Mouse (Mus musculus) embryonic facial prominence, embryonic 13.5 days (tissue): Measurements from ENCODE around the gene Iscu. TPM values are rescaled to one million over a fixed set of nuclear protein-coding genes. Genes with fewer than 3 reads are reported as not detected.
"Not testable (repeated sequence)": the region's sequence is repeated elsewhere in the genome, so short reads cannot be mapped to it uniquely, and the experiment has no call there.

Source experiments
- ATAC-seq: fragments of 200-750 bp; cut with Nextera tagmentation; 2 replicates; pipeline ENCODE4 v1.8.0; 2017; ENCODE audit warnings: low read depth; ENCODE audit not compliant: insufficient number of reproducible peaks, insufficient read depth, low FRiP score, low TSS enrichment
- H3K27ac ChIP-seq: fragments of 300-500 bp; sonication (generic); 2 replicates; pipeline ENCODE4 v1.5.1; 2015; ENCODE audit warnings: moderate library complexity, mild to moderate bottlenecking, inconsistent platforms
- H3K27me3 ChIP-seq: fragments of 300-500 bp; sonication (generic); 2 replicates; pipeline ENCODE4 v1.6.1; 2015; ENCODE audit warnings: mild to moderate bottlenecking, inconsistent platforms
- H3K36me3 ChIP-seq: fragments of 300-500 bp; sonication (generic); 2 replicates; pipeline ENCODE4 v1.6.1; 2015; ENCODE audit warnings: mild to moderate bottlenecking, inconsistent platforms
- H3K4me1 ChIP-seq: fragments of 300-500 bp; sonication (generic); 2 replicates; pipeline ENCODE4 v1.6.1; 2015; ENCODE audit warnings: inconsistent platforms
- H3K4me2 ChIP-seq: fragments of 300-500 bp; sonication (generic); 2 replicates; pipeline ENCODE4 v1.6.1; 2015; ENCODE audit warnings: moderate library complexity, mild to moderate bottlenecking, inconsistent platforms
- H3K4me3 ChIP-seq: fragments of 300-500 bp; sonication (generic); 2 replicates; pipeline ENCODE4 v1.5.1; 2015; ENCODE audit warnings: mild to moderate bottlenecking, inconsistent platforms
- H3K9ac ChIP-seq: fragments of 300-500 bp; sonication (generic); 2 replicates; pipeline ENCODE4 v1.6.1; 2015; ENCODE audit warnings: mild to moderate bottlenecking, inconsistent platforms
- H3K9me3 ChIP-seq: fragments of 300-500 bp; sonication (generic); 2 replicates; pipeline ENCODE4 v1.6.1; 2016; ENCODE audit warnings: inconsistent platforms
- WGBS: fragments of 180-500 bp; shearing (Covaris S2); methylation state at CpG from one replicate; pipeline ENCODE4 v1.1.7; 2015; ENCODE audit warnings: mixed read lengths; 5-methylcytosine and 5-hydroxymethylcytosine counted together
- polyA plus RNA-seq: library from polyadenylated mRNA; unstranded; fragments of >200 nt; fragmentation: Nextera tagmentation; extraction: Ambion mirVana; gene quantifications from 2 replicates; pipeline ENCODE4 v1.2.1, GENCODE M21; 2015

The Iscu gene
- polyA plus RNA-seq, 1 experiment from 2014 or later: 101 TPM

- Histone ChIP-seq H3K27ac (peak overlapping the region; percentile 53), H3K9ac (0 out of 2 replicates have a peak overlapping the region, but pooled peaks have one; percentile 28), H3K4me2 (peak overlapping the region; percentile 12; the same call in 1 of the 2 replicates), H3K4me1 (peaks cover 44% of the 10 kb centered on the region), H3K36me3 (no peaks in the 10 kb centered on the region), H3K27me3 (no peaks in the 10 kb centered on the region), H3K9me3 (peaks cover 8% of the 10 kb centered on the region), H3K4me3 (no peak overlapping the region)
- ATAC-seq: no peak
- WGBS: 17% methylated on average over 9 of the region's 9 CpGs
Observed at GRCm38 (mm10) chr5:113807712-113808111, 35.2 kb downstream of the Iscu start.

GRCm38 (mm10) chr5:113808177-113808576, 35.6 kb downstream of the Iscu start:
- Histone ChIP-seq H3K9ac (0 out of 2 replicates have a peak overlapping the region, but pooled peaks have one; percentile 28), H3K4me2 (peak overlapping the region; percentile 12)
- WGBS: 14% methylated on average over 2 of the region's 2 CpGs

GRCm38 (mm10) chr5:113810111-113810510, 37.6 kb downstream of the Iscu start:
- H3K9me3 ChIP-seq: peaks cover 8% of the 10 kb centered on the region
- H3K4me1 ChIP-seq: peaks cover 27% of the 10 kb centered on the region
- no peaks in the 10 kb centered on the region for H3K36me3 ChIP-seq
- H3K27me3 ChIP-seq: peaks cover 4% of the 10 kb centered on the region; the same call in 1 of the 2 replicates
- ATAC-seq: no peak
- no peak overlapping the region for H3K27ac ChIP-seq
- no peak overlapping the region for H3K4me3 ChIP-seq
- H3K9ac ChIP-seq: no peak overlapping the region
- H3K4me2 ChIP-seq: no peak overlapping the region
- WGBS: 89% methylated on average over 4 of the region's 4 CpGs

More at GRCm38 (mm10) chr5:113808177-113808576, 35.6 kb downstream of the Iscu start:
- H3K9me3 ChIP-seq: peaks cover 8% of the 10 kb centered on the region
- no peaks in the 10 kb centered on the region for H3K27me3 ChIP-seq
- peak; percentile 17; the same call in 1 of the 2 replicates for ATAC-seq
- H3K4me3 ChIP-seq: no peak overlapping the region
- H3K36me3 ChIP-seq: no peaks in the 10 kb centered on the region
- H3K27ac ChIP-seq: peak overlapping the region; percentile 53
- peaks cover 44% of the 10 kb centered on the region for H3K4me1 ChIP-seq

- not testable (repeated sequence) for H3K27me3 ChIP-seq
Observed at GRCm38 (mm10) chr5:113811824-113812420, 39.4 kb downstream of the Iscu start.

GRCm38 (mm10) chr5:113812638-113813037, 40.1 kb downstream of the Iscu start:
- Histone ChIP-seq H3K27ac (no peak overlapping the region), H3K4me3 (no peak overlapping the region), H3K36me3 (no peaks in the 10 kb centered on the region), H3K4me2 (no peak overlapping the region), H3K4me1 (peaks cover 23% of the 10 kb centered on the region), H3K27me3 (peaks cover 4% of the 10 kb centered on the region; the same call in 1 of the 2 replicates), H3K9me3 (peaks cover 8% of the 10 kb centered on the region), H3K9ac (no peak overlapping the region)
- ATAC-seq: no peak
- 88% methylated on average over 2 of the region's 2 CpGs for WGBS

More at GRCm38 (mm10) chr5:113811824-113812420, 39.4 kb downstream of the Iscu start:
- H3K4me1 ChIP-seq: peaks cover 29% of the 10 kb centered on the region
- H3K36me3 ChIP-seq, H3K4me3 ChIP-seq, H3K4me2 ChIP-seq, H3K9ac ChIP-seq, ATAC-seq, H3K9me3 ChIP-seq, H3K27ac ChIP-seq: not testable (repeated sequence)
- 20% methylated on average over 11 of the region's 12 CpGs for WGBS

GRCm38 (mm10) chr5:113813608-113814007, 41.1 kb downstream of the Iscu start:
- 22% methylated on average over 9 of the region's 9 CpGs for WGBS
- H3K36me3 ChIP-seq: no peaks in the 10 kb centered on the region
- ATAC-seq: no peak
- H3K4me2 ChIP-seq: no peak overlapping the region
- H3K9me3 ChIP-seq: peaks cover 8% of the 10 kb centered on the region
- H3K9ac ChIP-seq: no peak overlapping the region
- H3K4me3 ChIP-seq: no peak overlapping the region
- H3K4me1 ChIP-seq: peaks cover 14% of the 10 kb centered on the region
- H3K27ac ChIP-seq: no peak overlapping the region
- H3K27me3 ChIP-seq: peaks cover 4% of the 10 kb centered on the region; the same call in 1 of the 2 replicates

GRCm38 (mm10) chr5:113814111-113815040, 41.8 kb downstream of the Iscu start:
- Histone ChIP-seq H3K36me3 (no peaks in the 10 kb centered on the region), H3K27ac (no peak overlapping the region), H3K9me3 (peaks cover 8% of the 10 kb centered on the region), H3K4me3 (no peak overlapping the region), H3K27me3 (peaks cover 4% of the 10 kb centered on the region; the same call in 1 of the 2 replicates), H3K4me2 (no peak overlapping the region), H3K4me1 (peaks cover 8% of the 10 kb centered on the region), H3K9ac (no peak overlapping the region)
- 0 out of 2 replicates have a peak, but pooled peaks have one; percentile 38 for ATAC-seq
- 29% methylated on average over 27 of the region's 27 CpGs for WGBS

- no peak overlapping the region for H3K9ac ChIP-seq
- peaks cover 8% of the 10 kb centered on the region for H3K4me1 ChIP-seq
- peaks cover 8% of the 10 kb centered on the region for H3K9me3 ChIP-seq
- no peak overlapping the region for H3K4me3 ChIP-seq
- ATAC-seq: 0 out of 2 replicates have a peak, but pooled peaks have one; percentile 11
- 52% methylated on average over 11 of the region's 11 CpGs for WGBS
- no peaks in the 10 kb centered on the region for H3K36me3 ChIP-seq
- peaks cover 4% of the 10 kb centered on the region; the same call in 1 of the 2 replicates for H3K27me3 ChIP-seq
- H3K27ac ChIP-seq: no peak overlapping the region
- H3K4me2 ChIP-seq: no peak overlapping the region
Observed at GRCm38 (mm10) chr5:113815041-113815389, 42.5 kb downstream of the Iscu start.

- H3K9ac ChIP-seq: 0 out of 2 replicates have a peak overlapping the region, but pooled peaks have one; percentile 32
- H3K27me3 ChIP-seq: peaks cover 4% of the 10 kb centered on the region; the same call in 1 of the 2 replicates
- H3K4me1 ChIP-seq: peaks cover 8% of the 10 kb centered on the region
- peak overlapping the region; percentile 30; the same call in 1 of the 2 replicates for H3K4me2 ChIP-seq
- H3K9me3 ChIP-seq: peaks cover 7% of the 10 kb centered on the region
- no peak overlapping the region; the same call in 1 of the 2 replicates for H3K27ac ChIP-seq
- ATAC-seq: no peak
- no peaks in the 10 kb centered on the region for H3K36me3 ChIP-seq
- 10% methylated on average over 15 of the region's 15 CpGs for WGBS
- no peak overlapping the region for H3K4me3 ChIP-seq
Observed at GRCm38 (mm10) chr5:113815638-113816152, 43.1 kb downstream of the Iscu start.

GRCm38 (mm10) chr5:113818572-113818971, 46.0 kb downstream of the Iscu start:
- Histone ChIP-seq H3K9ac (no peak overlapping the region), H3K27ac (no peak overlapping the region), H3K4me1 (peaks cover 8% of the 10 kb centered on the region), H3K36me3 (no peaks in the 10 kb centered on the region), H3K4me2 (no peak overlapping the region), H3K4me3 (no peak overlapping the region), H3K27me3 (peaks cover 4% of the 10 kb centered on the region; the same call in 1 of the 2 replicates), H3K9me3 (no peaks in the 10 kb centered on the region)
- 68% methylated on average over 14 of the region's 14 CpGs for WGBS
- ATAC-seq: no peak

GRCm38 (mm10) chr5:113824228-113824627, 51.7 kb downstream of the Iscu start:
- no peak for ATAC-seq
- H3K9me3 ChIP-seq: no peaks in the 10 kb centered on the region
- no peaks in the 10 kb centered on the region for H3K4me1 ChIP-seq
- H3K27ac ChIP-seq: no peak overlapping the region
- no peaks in the 10 kb centered on the region for H3K36me3 ChIP-seq
- H3K27me3 ChIP-seq: no peaks in the 10 kb centered on the region
- no peak overlapping the region for H3K4me2 ChIP-seq
- 82% methylated on average over 4 of the region's 4 CpGs for WGBS
- no peak overlapping the region for H3K9ac ChIP-seq
- H3K4me3 ChIP-seq: no peak overlapping the region
